Mouse (Mus musculus) liver, adult 2 months (tissue): ENCODE results near the gene 4632433K11Rik. TPM values are rescaled to one million over a fixed set of nuclear protein-coding genes. Genes with fewer than 3 reads are reported as not detected.
A peak's percentile ranks its signal among the peaks of the same experiment; 100 is the strongest.

Experiments used
- DNase-seq: peaks from one replicate; pipeline ENCODE4 v3.0.0-alpha.2; 2011; ENCODE audit warnings: low read depth, low spot score; ENCODE audit errors: extremely low read depth
- H3K27ac ChIP-seq: fragments of 200-500 bp; replicated peaks from 2 replicates; pipeline ENCODE4 v1.5.1; 2012; ENCODE audit warnings: low read depth, mild to moderate bottlenecking, control low read depth, inconsistent platforms, low read length; ENCODE audit not compliant: insufficient read depth
- H3K27me3 ChIP-seq: fragments of 200-500 bp; 2 replicates; pipeline ENCODE4 v1.6.1; 2012; ENCODE audit warnings: mild to moderate bottlenecking, moderate library complexity, low read length, inconsistent platforms; ENCODE audit not compliant: control insufficient read depth, insufficient read depth
- H3K36me3 ChIP-seq: fragments of 200-500 bp; 2 replicates; pipeline ENCODE4 v1.6.1; 2012; ENCODE audit warnings: low read length, inconsistent platforms; ENCODE audit not compliant: control insufficient read depth, insufficient read depth
- H3K4me1 ChIP-seq: fragments of 200-500 bp; 2 replicates; pipeline ENCODE4 v1.6.1; 2011; ENCODE audit warnings: low read length; ENCODE audit not compliant: control insufficient read depth, insufficient read depth
- H3K4me3 ChIP-seq: fragments of 200-500 bp; 2 replicates; pipeline ENCODE4 v1.5.1; 2011; ENCODE audit warnings: low read depth, mild to moderate bottlenecking, control low read depth, low read length, moderate library complexity; ENCODE audit not compliant: insufficient read depth
- H3K79me2 ChIP-seq: fragments of 200-500 bp; 2 replicates; pipeline ENCODE4 v1.6.1; 2012; ENCODE audit warnings: inconsistent platforms, mild to moderate bottlenecking, low read length, moderate library complexity; ENCODE audit not compliant: control insufficient read depth, insufficient read depth
- H3K9ac ChIP-seq: fragments of 200-500 bp; 2 replicates; pipeline ENCODE4 v1.6.1; 2012; ENCODE audit warnings: low read depth, mild to moderate bottlenecking, control low read depth, inconsistent platforms, low read length
- CTCF ChIP-seq: fragments of 200-500 bp; IDR thresholded peaks from 2 replicates; pipeline ENCODE4 v1.5.1; 2011; ENCODE audit warnings: low read depth, low read length, control low read depth
- POLR2A ChIP-seq: fragments of 200-500 bp; IDR thresholded peaks from 2 replicates; pipeline ENCODE4 v1.6.1; 2011; ENCODE audit warnings: low read length, control low read depth; ENCODE audit not compliant: insufficient read depth; ENCODE audit errors: extremely low read depth
- WGBS: fragments of 180-500 bp; shearing (Covaris S2); methylation state at CpG from one replicate; pipeline ENCODE4 v1.1.7; 2018; 5-methylcytosine and 5-hydroxymethylcytosine counted together
- polyA plus RNA-seq: library from polyadenylated mRNA; depleted of rRNA; stranded (reverse); fragments of >200 nt; gene quantifications from 2 replicates; pipeline ENCODE4 v1.2.3, GENCODE M21; 2012
- total RNA-seq: library from RNA; depleted of rRNA; stranded (reverse); fragments of >200 nt; gene quantifications from 2 replicates; pipeline ENCODE4 v1.2.3, GENCODE M21; 2014

4632433K11Rik gene
- total and polyA plus RNA-seq, 2 experiments, result 0.28 TPM; not detected in 1

DNA sequence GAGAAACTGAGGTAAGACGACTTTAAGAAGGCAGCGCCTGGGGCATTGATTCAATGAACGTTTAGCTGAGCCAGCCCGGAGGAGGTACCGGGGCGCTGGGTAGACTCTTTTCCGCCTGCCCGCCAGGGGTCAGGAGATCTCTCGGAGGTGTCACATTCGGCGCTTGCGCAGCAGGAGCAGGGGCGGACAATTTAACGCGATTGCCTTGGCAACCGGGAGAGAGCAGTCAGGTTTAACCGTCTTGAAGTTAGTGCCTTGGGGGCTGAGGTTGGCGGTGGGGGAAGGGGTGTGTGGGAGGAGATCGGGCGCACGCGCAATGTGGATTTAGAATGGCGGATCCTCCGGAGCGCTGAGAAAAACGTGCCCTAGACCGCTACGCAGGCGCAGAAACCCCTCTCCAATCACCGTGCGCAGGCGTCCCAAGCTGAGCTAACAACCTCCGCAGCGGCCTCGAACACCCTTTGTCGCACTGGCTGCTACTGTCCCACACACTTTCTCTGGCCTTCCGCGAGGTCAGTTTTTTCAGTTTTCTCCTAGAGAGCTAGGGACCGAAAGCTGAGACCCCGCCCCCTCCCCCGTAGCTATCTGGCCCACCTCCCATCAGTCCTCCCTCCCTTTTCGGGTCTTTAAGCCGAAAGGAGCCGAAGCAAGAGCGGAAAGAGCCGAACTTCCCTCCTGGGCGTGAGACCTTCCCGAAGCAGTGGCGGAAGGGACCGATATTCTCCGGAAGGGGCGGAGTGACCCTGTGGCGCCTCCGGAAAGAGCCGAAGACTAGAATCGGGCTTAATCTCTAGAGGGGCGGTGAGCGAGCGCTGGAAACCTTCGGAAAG is 27.2 kb downstream of the 4632433K11Rik start:
- under 1% methylated on average over 60 of the region's 60 CpGs for WGBS
- H3K27me3 ChIP-seq, result peaks cover 5% of the 10 kb centered on the region
- H3K79me2 ChIP-seq, result peaks cover 24% of the 10 kb centered on the region; the same call in 1 of the 2 replicates
- peak; percentile 75 for TF ChIP-seq CTCF
- no peak for TF ChIP-seq POLR2A
- peak; percentile 89 for DNase-seq
- H3K4me3 ChIP-seq, result peak overlapping the region; percentile 79
- no peaks in the 10 kb centered on the region for H3K36me3 ChIP-seq
- H3K27ac ChIP-seq, result peak overlapping the region; percentile 99
- H3K4me1 ChIP-seq, result peaks cover 10% of the 10 kb centered on the region
- peak overlapping the region; percentile 91 for H3K9ac ChIP-seq

DNA sequence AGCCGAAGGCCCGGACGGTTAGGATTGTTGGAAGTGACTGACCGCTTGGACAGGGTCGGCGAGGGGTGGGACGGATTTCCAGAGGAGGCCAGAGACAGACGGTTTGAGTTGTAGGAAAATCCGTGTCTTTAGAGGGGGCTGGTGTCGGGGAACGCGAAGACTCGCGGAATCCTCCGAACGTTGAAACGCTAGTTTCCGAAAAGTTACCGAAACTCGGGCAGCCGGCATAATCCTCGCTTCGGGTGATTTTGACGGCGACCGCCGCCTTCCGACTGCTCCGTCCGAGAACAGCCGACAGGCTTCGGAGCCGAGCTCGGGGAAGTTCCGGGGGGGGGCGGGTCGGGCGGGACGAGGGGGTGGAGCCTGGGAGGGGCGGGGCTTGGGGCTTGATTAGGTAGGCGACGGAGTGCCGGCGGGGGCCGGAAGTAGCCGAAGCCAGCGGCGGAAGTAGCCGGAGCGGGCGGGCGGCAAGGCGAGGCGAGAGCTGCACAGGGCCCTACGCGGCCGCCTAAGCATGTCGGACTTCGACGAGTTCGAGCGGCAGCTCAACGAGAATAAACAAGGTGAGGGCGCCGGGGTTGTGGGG is 27.9 kb downstream of the 4632433K11Rik start, which contains the start of gene U2af2:
Gene U2af2 (plus strand): TSS at position 370 of the 586 bp plus-strand sequence.
- WGBS, result under 1% methylated on average over 59 of the region's 65 CpGs
- Histone ChIP-seq H3K36me3 (peaks cover 5% of the 10 kb centered on the region; the same call in 1 of the 2 replicates), H3K4me3 (peak within 1 kb of the TSS; percentile 79), H3K27ac (peak within 1 kb of the TSS; percentile 99), H3K27me3 (peaks cover 3% of the 10 kb centered on the region), H3K79me2 (peaks cover 29% of the 10 kb centered on the region; the same call in 1 of the 2 replicates), H3K4me1 (peaks cover 10% of the 10 kb centered on the region), H3K9ac (peak within 1 kb of the TSS; percentile 91)
- TF ChIP-seq POLR2A, result peak; percentile 39; the same call in 1 of the 2 replicates
- no peak for TF ChIP-seq CTCF
- DNase-seq, result peak; percentile 73

DNA sequence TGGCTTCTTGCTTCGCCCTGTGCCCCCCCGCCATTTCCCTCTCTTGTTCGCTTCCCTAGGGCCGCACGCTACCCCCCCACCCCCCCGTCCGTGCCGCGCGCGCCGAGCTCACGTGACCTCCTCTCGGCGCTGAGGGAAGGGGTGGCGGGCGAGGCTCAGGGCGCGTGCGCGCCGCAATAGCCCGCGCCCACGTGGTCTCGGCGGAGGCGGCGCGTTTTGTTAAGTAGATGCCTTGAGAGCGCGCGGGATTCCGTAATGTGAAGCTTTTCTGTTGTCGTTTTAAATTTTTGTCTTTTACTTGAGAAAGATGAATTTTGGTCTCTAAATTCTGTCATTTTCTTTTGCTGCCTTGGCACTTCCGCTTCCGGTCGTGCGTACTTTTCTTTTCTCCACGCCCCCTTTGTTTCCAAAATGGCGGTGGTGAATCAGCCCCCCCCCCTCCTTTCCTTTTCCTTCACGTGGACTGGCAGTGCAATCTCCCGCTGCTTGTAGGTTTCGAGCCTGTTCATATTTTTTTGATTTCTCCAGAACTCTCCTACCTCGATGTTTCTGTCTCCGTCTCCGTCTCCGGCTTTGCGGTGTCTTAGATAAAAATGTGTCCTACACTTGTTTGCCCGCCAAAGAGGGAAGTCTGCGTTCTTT is 28.6 kb downstream of the 4632433K11Rik start:
- peaks cover 10% of the 10 kb centered on the region for H3K4me1 ChIP-seq
- DNase-seq, result peak; percentile 68
- TF ChIP-seq CTCF, result no peak
- TF ChIP-seq POLR2A, result no peak
- H3K9ac ChIP-seq, result peak overlapping the region; percentile 84
- WGBS, result under 1% methylated on average over 49 of the region's 51 CpGs
- no peaks in the 10 kb centered on the region for H3K27me3 ChIP-seq
- peaks cover 35% of the 10 kb centered on the region; the same call in 1 of the 2 replicates for H3K79me2 ChIP-seq
- peaks cover 5% of the 10 kb centered on the region; the same call in 1 of the 2 replicates for H3K36me3 ChIP-seq
- peak overlapping the region; percentile 79 for H3K27ac ChIP-seq
- peak overlapping the region; percentile 74 for H3K4me3 ChIP-seq

DNA sequence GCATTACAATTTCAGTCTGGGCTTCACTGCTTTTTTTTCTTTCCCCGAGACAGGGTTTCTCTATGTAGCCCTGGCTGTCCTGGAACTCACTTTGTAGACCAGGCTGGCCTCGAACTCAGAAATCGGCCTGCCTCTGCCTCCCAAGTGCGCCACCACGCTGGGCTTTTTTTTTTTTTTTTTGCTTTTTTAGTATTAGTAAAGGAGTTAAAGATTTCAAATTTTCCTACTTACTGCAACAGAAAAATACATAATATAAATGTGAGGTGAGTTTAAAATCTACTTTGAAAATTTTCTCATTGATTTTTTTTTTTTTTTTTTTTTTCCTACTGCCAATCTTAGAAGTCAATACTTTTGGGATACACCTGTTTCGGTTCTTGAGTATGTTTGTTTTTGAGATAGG is 31.0 kb downstream of the 4632433K11Rik start:
- TF ChIP-seq POLR2A (no peak), CTCF (no peak)
- WGBS, result 79% methylated on average over 6 of the region's 6 CpGs
- peaks cover 50% of the 10 kb centered on the region for H3K79me2 ChIP-seq
- DNase-seq, result no peak
- H3K27me3 ChIP-seq, result no peaks in the 10 kb centered on the region
- peaks cover 10% of the 10 kb centered on the region for H3K4me1 ChIP-seq
- no peak overlapping the region for H3K27ac ChIP-seq
- H3K36me3 ChIP-seq, result peaks cover 19% of the 10 kb centered on the region
- no peak overlapping the region for H3K9ac ChIP-seq
- H3K4me3 ChIP-seq, result no peak overlapping the region

- Histone ChIP-seq H3K27me3 (no peaks in the 10 kb centered on the region), H3K27ac (no peak overlapping the region), H3K36me3 (peaks cover 81% of the 10 kb centered on the region), H3K79me2 (peaks cover 27% of the 10 kb centered on the region), H3K9ac (no peak overlapping the region), H3K4me1 (no peaks in the 10 kb centered on the region), H3K4me3 (no peak overlapping the region)
- no peak for TF ChIP-seq POLR2A
- no peak for TF ChIP-seq CTCF
- WGBS, result 76% methylated on average over 1 of the region's 1 CpGs
- DNase-seq, result no peak
Measured at GRCm38 (mm10) chr7:5073586-5073985, 39.7 kb downstream of the 4632433K11Rik start.
